Mouse (Mus musculus): Measurements from ENCODE around the gene Trpv5.

GRCm38 (mm10) chr6:41620173-41620798 lies 60.3 kb downstream of the Trpv5 start:
- TF ChIP-seq CTCF (IDR thresholded peaks at IDR 0.05; ENCODE audit: control insufficient read depth, insufficient read depth, low read length) (no peak), POLR2A (IDR thresholded peaks at IDR 0.05; ENCODE audit: borderline replicate concordance, control insufficient read depth, low read depth, low read length) (no peak)

Measured in bone marrow, adult 2 months (tissue).